Mouse (Mus musculus): Measurements from ENCODE around the gene Scd3. TPM values are rescaled to one million over a fixed set of nuclear protein-coding genes. Genes with fewer than 3 reads are reported as not detected.
"Not testable (repeated sequence)": the region's sequence is repeated elsewhere in the genome, so short reads cannot be mapped to it uniquely, and the experiment has no call there.

The Scd3 gene
- polyA plus RNA-seq, 1 experiment from 2014 or later, result 0.05 TPM

- DNase-seq (ENCODE audit: low read depth, low spot score) (no peak), ATAC-seq (peak; percentile 95)
- ChIA-PET CTCF (interaction anchor here (1.2 to 2.2 kb wide), 2 partner anchors 13 to 34 kb away, joined by 4 to 8 read pairs; no protein-coding TSS in a partner anchor), POLR2A (interaction anchor here (1.0 kb wide), 1 partner anchor 25 kb away, joined by 3 read pairs; no protein-coding TSS in a partner anchor)
- TF ChIP-seq CTCF (IDR thresholded peaks at IDR 0.05), result no peak
- no peaks in the 10 kb centered on the region for H3K27me3 ChIP-seq
- in situ Hi-C loops (cut with MboI; ENCODE audit: low pct_unique_long_range_greater_than_20kb), result no loop called here
Observed at GRCm38 (mm10) chr19:44266824-44267498, 63.9 kb downstream of the Scd3 start.

- DNase-seq (ENCODE audit: low read depth, low spot score) (no peak), ATAC-seq (peak; percentile 31)
- in situ Hi-C loops (cut with MboI; ENCODE audit: low pct_unique_long_range_greater_than_20kb), result no loop called here
- H3K27me3 ChIP-seq, result no peaks in the 10 kb centered on the region
- ChIA-PET CTCF (interaction anchor here (1.2 to 2.2 kb wide), 2 partner anchors 12 to 34 kb away, joined by 4 to 8 read pairs; no protein-coding TSS in a partner anchor), POLR2A (interaction anchor here (1.2 kb wide), 1 partner anchor 21 kb away, joined by 3 read pairs; no protein-coding TSS in a partner anchor)
- TF ChIP-seq CTCF (IDR thresholded peaks at IDR 0.05), result no peak
Observed at GRCm38 (mm10) chr19:44267499-44268002, 64.5 kb downstream of the Scd3 start.

GRCm38 (mm10) chr19:44273711-44274110 is 70.6 kb downstream of the Scd3 start:
- no peak for DNase-seq (ENCODE audit: low read depth, low spot score)
- TF ChIP-seq CTCF (IDR thresholded peaks at IDR 0.05), result no peak
- H3K27me3 ChIP-seq, result no peaks in the 10 kb centered on the region
- no peak for ATAC-seq
- ChIA-PET POLR2A (no interaction called here), CTCF (no interaction called here)
- in situ Hi-C loops (cut with MboI; ENCODE audit: low pct_unique_long_range_greater_than_20kb), result no loop called here

DNA sequence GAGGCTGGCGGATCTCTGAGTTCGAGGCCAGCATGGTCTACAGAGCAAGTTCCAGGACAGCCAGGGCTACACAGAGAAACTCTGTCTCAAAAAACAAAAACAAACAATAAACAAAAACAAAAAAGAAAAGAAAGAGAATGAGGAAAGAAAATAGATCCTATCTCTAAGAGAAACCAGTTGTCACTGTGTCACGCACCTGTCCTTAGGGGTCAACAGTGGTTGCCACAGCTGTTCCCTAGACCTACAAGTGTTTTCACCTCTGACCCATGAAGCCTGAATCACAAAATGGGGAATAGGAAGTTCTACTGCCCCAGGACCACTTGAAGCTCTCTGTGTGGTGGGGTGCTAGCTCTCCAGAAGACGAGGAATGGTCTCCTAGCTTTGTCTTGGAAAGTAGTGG is 71.4 kb downstream of the Scd3 start:
- in situ Hi-C loops (cut with MboI; ENCODE audit: low pct_unique_long_range_greater_than_20kb), result no loop called here
- no peak for TF ChIP-seq CTCF (IDR thresholded peaks at IDR 0.05)
- ATAC-seq (no peak), DNase-seq (ENCODE audit: low read depth, low spot score) (no peak)
- POLR2A ChIA-PET, result no interaction called here
- no peaks in the 10 kb centered on the region for H3K27me3 ChIP-seq
- CTCF ChIA-PET, result interaction anchor here (0.7 kb wide), 1 partner anchor 18 kb away, joined by 3 read pairs; no protein-coding TSS in a partner anchor

DNA sequence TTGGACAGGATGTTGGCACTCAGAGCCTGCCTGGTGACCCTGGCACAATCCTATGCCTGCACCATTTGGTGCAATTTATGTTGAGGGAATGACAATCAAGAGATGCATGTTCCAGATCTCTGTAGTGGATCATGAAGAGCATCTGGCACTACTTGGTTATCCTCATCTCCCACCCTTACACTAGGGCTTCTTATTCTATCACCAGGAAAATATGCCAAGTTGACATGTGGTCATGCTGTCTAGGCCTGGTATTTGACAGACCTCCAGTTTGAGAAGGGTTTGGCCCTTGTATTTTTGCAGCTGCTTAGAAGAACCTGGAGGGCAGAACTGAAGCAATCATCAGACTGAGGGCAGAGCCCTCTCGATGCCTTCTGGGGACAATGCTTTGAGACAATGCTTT is 72.3 kb downstream of the Scd3 start:
- no peak for DNase-seq (ENCODE audit: low read depth, low spot score)
- no peak for TF ChIP-seq CTCF (IDR thresholded peaks at IDR 0.05)
- no peaks in the 10 kb centered on the region for H3K27me3 ChIP-seq
- in situ Hi-C loops (cut with MboI; ENCODE audit: low pct_unique_long_range_greater_than_20kb), result no loop called here
- ChIA-PET CTCF (interaction anchor here (1.3 kb wide), 1 partner anchor 20 kb away, joined by 5 read pairs; no protein-coding TSS in a partner anchor), POLR2A (interaction anchor here (0.6 kb wide), 1 partner anchor 12 kb away, joined by 3 read pairs; no protein-coding TSS in a partner anchor)
- ATAC-seq, result no peak

- TF ChIP-seq CTCF (IDR thresholded peaks at IDR 0.05), result no peak
- POLR2A ChIA-PET, result no interaction called here
Observed at GRCm38 (mm10) chr19:44276861-44277260, 73.8 kb downstream of the Scd3 start.

DNA sequence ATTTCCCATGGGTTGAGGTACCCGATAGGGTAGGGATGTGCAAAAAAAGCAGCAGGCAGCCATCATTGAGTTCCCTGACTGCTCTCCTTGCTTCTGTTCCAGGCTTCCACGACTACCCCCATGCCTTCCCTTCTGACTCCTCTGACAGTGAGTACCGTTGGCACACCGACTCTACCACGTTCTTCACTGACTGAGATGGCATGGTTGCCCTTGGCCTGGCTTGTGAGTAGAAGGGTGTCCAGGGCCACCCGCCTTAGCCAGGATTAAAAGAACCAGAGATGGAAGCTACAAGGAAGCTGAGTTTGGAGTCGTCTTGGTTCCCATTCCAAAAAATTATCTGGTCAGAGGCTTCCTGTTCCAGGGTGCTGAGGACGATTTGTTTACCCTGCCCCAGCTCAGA is 74.9 kb downstream of the Scd3 start:
- no peak for TF ChIP-seq CTCF (IDR thresholded peaks at IDR 0.05)
- CTCF ChIA-PET, result interaction anchor here (1.3 kb wide), 1 partner anchor 22 kb away, joined by 6 read pairs; no protein-coding TSS in a partner anchor
- no peak for DNase-seq (ENCODE audit: low read depth, low spot score)
- POLR2A ChIA-PET, result no interaction called here
- H3K27me3 ChIP-seq, result no peaks in the 10 kb centered on the region
- no peak for ATAC-seq
- in situ Hi-C loops (cut with MboI; ENCODE audit: low pct_unique_long_range_greater_than_20kb), result no loop called here

More at GRCm38 (mm10) chr19:44276861-44277260, 73.8 kb downstream of the Scd3 start:
- no peaks in the 10 kb centered on the region for H3K27me3 ChIP-seq
- CTCF ChIA-PET, result interaction anchor here (1.3 kb wide), 1 partner anchor 18 kb away, joined by 5 read pairs; no protein-coding TSS in a partner anchor
- DNase-seq (ENCODE audit: low read depth, low spot score) (no peak), ATAC-seq (no peak)
- in situ Hi-C loops (cut with MboI; ENCODE audit: low pct_unique_long_range_greater_than_20kb), result no loop called here

- POLR2A ChIA-PET, result no interaction called here
- CTCF ChIA-PET, result interaction anchor here (1.0 to 2.6 kb wide), 6 partner anchors 10 to 264 kb away, joined by 3 to 8 read pairs (median 4); partner anchors contain the start of gene Sec31b
- ATAC-seq (peak; percentile 82), DNase-seq (ENCODE audit: low read depth, low spot score) (peak; percentile 76)
- no peaks in the 10 kb centered on the region for H3K27me3 ChIP-seq
- in situ Hi-C loops (cut with MboI; ENCODE audit: low pct_unique_long_range_greater_than_20kb), result no loop called here
- TF ChIP-seq CTCF (IDR thresholded peaks at IDR 0.05), result no peak
Observed at GRCm38 (mm10) chr19:44280755-44281154, 77.7 kb downstream of the Scd3 start.

DNA sequence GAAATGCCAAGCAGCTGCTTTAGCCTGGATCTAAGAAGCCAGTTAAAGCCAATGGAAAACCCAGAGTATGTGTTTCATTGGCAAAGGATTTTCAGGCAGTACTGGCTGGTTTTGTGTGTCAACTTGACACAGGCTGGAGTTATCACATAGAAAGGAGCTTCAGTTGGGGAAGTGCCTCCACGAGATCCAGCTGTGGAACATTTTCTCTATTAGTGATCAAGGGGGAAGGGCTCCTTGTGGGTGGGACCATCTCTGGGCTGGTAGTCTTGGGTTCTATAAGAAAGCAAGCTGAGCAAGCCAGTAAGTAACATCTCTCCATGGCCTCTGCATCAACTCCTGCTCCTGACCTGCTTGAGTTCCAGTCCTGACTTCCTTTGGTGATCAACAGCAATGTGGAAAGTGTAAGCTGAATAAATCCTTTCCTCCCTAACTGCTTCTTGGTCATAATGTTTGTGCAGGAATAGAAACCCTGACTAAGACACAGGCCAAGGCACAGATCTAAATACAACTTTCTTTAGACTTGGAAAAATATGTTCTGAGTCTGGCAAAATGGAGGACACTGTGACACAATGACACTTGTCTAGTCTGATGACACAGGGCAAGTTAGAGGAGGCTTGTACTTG is 78.9 kb downstream of the Scd3 start:
- DNase-seq (ENCODE audit: low read depth, low spot score); POLR2A ChIA-PET; in situ Hi-C loops (cut with MboI; ENCODE audit: low pct_unique_long_range_greater_than_20kb); ATAC-seq; CTCF ChIA-PET; H3K27me3 ChIP-seq: not testable (repeated sequence)

- TF ChIP-seq CTCF (IDR thresholded peaks at IDR 0.05), result no peak
- H3K27me3 ChIP-seq, result no peaks in the 10 kb centered on the region
- DNase-seq (ENCODE audit: low read depth, low spot score) (no peak), ATAC-seq (no peak)
- POLR2A ChIA-PET, result no interaction called here
- in situ Hi-C loops (cut with MboI; ENCODE audit: low pct_unique_long_range_greater_than_20kb), result no loop called here
- CTCF ChIA-PET, result no interaction called here
Observed at GRCm38 (mm10) chr19:44282534-44283156, 79.6 kb downstream of the Scd3 start.
